Mouse (Mus musculus) CD4-positive, CD25-positive, alpha-beta regulatory T cell (primary cell): Measurements from ENCODE around the gene Cabp5. TPM values are rescaled to one million over a fixed set of nuclear protein-coding genes. Genes with fewer than 3 reads are reported as not detected.

ENCODE experiments used
- polyA plus RNA-seq: library from polyadenylated mRNA; unstranded; fragments of 100-300 nt; shearing (Covaris generic); gene quantifications from one replicate; pipeline ENCODE4 v1.2.1, GENCODE M21; 2017

Gene Cabp5
- not detected for polyA plus RNA-seq

GRCm38 (mm10) chr7:13397832-13398231, at the start of gene Cabp5:
Gene Cabp5, plus strand, starts transcription at chr7:13398132.

GRCm38 (mm10) chr7:13450541-13450940, 52.6 kb downstream of the Cabp5 start, which contains the start of gene Bsph1:
Gene Bsph1, plus strand, starts transcription at chr7:13450841.

Other genes with a start within 250 kb of the Cabp5 start
- gene Vmn1r88, start 238.6 kb upstream of the Cabp5 start, polyA plus RNA-seq = 0.06 TPM
- gene Vmn1r89, start 185.1 kb upstream of the Cabp5 start, polyA plus RNA-seq = not detected
- 22.0 TPM for gene Lig1, start 120.8 kb upstream of the Cabp5 start, polyA plus RNA-seq
- gene Zswim9, start 119.4 kb upstream of the Cabp5 start, polyA plus RNA-seq = 3.6 TPM
- 0.13 TPM for gene Pla2g4c, start 73.5 kb upstream of the Cabp5 start, polyA plus RNA-seq
- not detected for gene Bsph1, start 52.7 kb downstream of the Cabp5 start, polyA plus RNA-seq
- not detected for gene Bsph2, start 172.9 kb downstream of the Cabp5 start, polyA plus RNA-seq
- not detected for gene Sult2a5, start 225.8 kb downstream of the Cabp5 start, polyA plus RNA-seq